Mouse (Mus musculus) heart, embryonic 12.5 days (tissue): ENCODE results near the gene Sec14l3. TPM values are rescaled to one million over a fixed set of nuclear protein-coding genes. Genes with fewer than 3 reads are reported as not detected.

ENCODE experiments used
- ATAC-seq: fragments of 200-750 bp; cut with Nextera tagmentation; 2 replicates; pipeline ENCODE4 v1.8.0; 2017; ENCODE audit warnings: moderate TSS enrichment, moderate library complexity; ENCODE audit not compliant: insufficient number of reproducible peaks, low FRiP score
- H3K27ac ChIP-seq: fragments of 300-500 bp; sonication (generic); 2 replicates; pipeline ENCODE4 v1.5.1; 2016; ENCODE audit warnings: mild to moderate bottlenecking, moderate library complexity; ENCODE audit not compliant: poor library complexity, severe bottlenecking
- H3K27me3 ChIP-seq: fragments of 300-500 bp; sonication (generic); replicated peaks from 2 replicates; pipeline ENCODE4 v1.6.1; 2016; ENCODE audit warnings: mild to moderate bottlenecking, moderate library complexity
- H3K36me3 ChIP-seq: fragments of 300-500 bp; sonication (generic); 2 replicates; pipeline ENCODE4 v1.6.1; 2016; ENCODE audit warnings: mild to moderate bottlenecking, moderate library complexity
- H3K4me1 ChIP-seq: fragments of 300-500 bp; sonication (generic); replicated peaks from 2 replicates; pipeline ENCODE4 v1.6.1; 2016; ENCODE audit warnings: mild to moderate bottlenecking
- H3K4me2 ChIP-seq: fragments of 300-500 bp; sonication (generic); 2 replicates; pipeline ENCODE4 v1.6.1; 2016; ENCODE audit warnings: mild to moderate bottlenecking, moderate library complexity
- H3K4me3 ChIP-seq: fragments of 300-500 bp; sonication (generic); 2 replicates; pipeline ENCODE4 v1.5.1; 2016; ENCODE audit warnings: mild to moderate bottlenecking
- H3K9ac ChIP-seq: fragments of 300-500 bp; sonication (generic); 2 replicates; pipeline ENCODE4 v1.6.1; 2016; ENCODE audit warnings: mild to moderate bottlenecking, moderate library complexity
- H3K9me3 ChIP-seq: fragments of 300-500 bp; sonication (generic); replicated peaks from 2 replicates; pipeline ENCODE4 v1.6.1; 2016; ENCODE audit warnings: mild to moderate bottlenecking, moderate library complexity
- WGBS: fragments of 180-500 bp; shearing (Covaris S2); methylation state at CpG from one replicate; pipeline ENCODE4 v1.1.7; 2016; 5-methylcytosine and 5-hydroxymethylcytosine counted together
- polyA plus RNA-seq: library from polyadenylated mRNA; unstranded; fragments of >200 nt; fragmentation: Nextera tagmentation; extraction: Ambion mirVana; gene quantifications from 2 replicates; pipeline ENCODE4 v1.2.1, GENCODE M21; 2016

Sec14l3 gene
- polyA plus RNA-seq, 1 experiment from 2014 or later = not detected

DNA sequence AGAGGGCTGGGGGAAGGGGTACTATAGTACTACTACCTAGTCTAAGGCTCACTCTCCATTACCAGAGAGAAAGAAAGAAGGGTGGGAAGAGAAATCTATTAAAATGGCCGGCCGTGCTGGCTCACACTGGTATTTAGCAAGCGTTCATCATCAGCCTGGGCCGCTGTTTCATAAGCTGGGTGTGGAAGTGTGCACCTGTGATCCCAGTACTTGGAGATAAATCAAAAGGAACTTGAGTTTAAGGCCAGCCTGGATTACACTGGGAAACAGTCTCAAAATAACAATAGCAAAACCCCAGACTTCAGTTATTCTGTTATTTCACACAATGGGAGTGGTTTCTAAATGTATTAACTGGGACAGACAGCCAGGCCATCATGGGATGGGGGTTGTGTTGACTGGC lies 2.1 kb upstream of the Sec14l3 start:
- Histone ChIP-seq H3K4me1 (no peaks in the 10 kb centered on the region), H3K4me3 (no peak overlapping the region), H3K36me3 (no peaks in the 10 kb centered on the region), H3K27ac (no peak overlapping the region), H3K9me3 (no peaks in the 10 kb centered on the region), H3K27me3 (peaks cover 13% of the 10 kb centered on the region; the same call in 1 of the 2 replicates), H3K4me2 (no peak overlapping the region), H3K9ac (no peak overlapping the region)
- ATAC-seq = no peak
- WGBS = 84% methylated on average over 4 of the region's 4 CpGs

DNA sequence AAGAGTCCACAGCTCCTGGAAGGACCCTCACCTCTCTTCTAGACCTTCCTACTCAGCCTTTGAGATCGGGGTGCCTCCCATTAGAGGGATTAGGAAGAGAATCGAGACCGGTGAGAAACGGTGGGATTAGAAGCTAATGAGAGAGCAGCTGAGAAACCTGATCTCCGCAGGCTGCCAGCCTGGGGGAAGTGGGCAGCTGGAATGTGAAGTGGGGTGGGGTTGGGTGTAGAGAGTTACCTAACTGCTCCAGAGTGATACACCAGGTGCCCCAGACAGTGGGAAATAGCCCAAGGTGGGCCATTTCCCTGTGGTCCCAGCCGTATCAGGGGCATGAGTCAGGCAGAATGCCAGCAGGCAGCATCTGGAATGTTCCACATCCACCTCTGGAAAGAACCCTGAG lies 1.7 kb upstream of the Sec14l3 start:
- H3K4me3 ChIP-seq = no peak overlapping the region

DNA sequence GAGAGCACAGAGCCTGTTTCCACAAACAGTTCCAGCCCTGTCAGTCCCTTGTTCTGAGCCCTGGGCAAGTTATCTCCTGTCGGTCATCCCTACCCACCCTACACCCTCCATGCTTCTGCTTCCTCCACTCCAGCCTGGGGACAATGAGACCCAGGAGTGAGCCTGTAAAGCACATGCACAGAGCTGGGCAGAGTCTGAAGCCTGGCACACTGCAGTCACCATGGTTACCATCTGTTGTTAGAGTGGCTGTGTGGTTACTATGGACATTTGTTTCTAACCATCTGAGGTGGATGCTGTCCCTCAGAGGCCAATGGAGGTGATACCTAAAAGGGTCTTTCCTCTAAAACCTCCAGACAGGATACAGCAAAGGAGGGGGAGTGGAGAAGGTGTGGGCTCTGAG lies 5.0 kb downstream of the Sec14l3 start:
- Histone ChIP-seq H3K36me3 (no peaks in the 10 kb centered on the region), H3K4me2 (no peak overlapping the region), H3K4me3 (no peak overlapping the region), H3K9ac (no peak overlapping the region), H3K27me3 (peaks cover 5% of the 10 kb centered on the region; the same call in 1 of the 2 replicates), H3K27ac (no peak overlapping the region), H3K4me1 (no peaks in the 10 kb centered on the region), H3K9me3 (no peaks in the 10 kb centered on the region)
- no peak for ATAC-seq
- 56% methylated on average over 1 of the region's 1 CpGs for WGBS

More for the DNA sequence above, 1.7 kb upstream of the Sec14l3 start:
- Histone ChIP-seq H3K9me3 (no peaks in the 10 kb centered on the region), H3K9ac (no peak overlapping the region), H3K27ac (no peak overlapping the region), H3K27me3 (peaks cover 13% of the 10 kb centered on the region; the same call in 1 of the 2 replicates), H3K4me2 (no peak overlapping the region), H3K36me3 (no peaks in the 10 kb centered on the region), H3K4me1 (no peaks in the 10 kb centered on the region)
- ATAC-seq = no peak
- 49% methylated on average over 6 of the region's 6 CpGs for WGBS

DNA sequence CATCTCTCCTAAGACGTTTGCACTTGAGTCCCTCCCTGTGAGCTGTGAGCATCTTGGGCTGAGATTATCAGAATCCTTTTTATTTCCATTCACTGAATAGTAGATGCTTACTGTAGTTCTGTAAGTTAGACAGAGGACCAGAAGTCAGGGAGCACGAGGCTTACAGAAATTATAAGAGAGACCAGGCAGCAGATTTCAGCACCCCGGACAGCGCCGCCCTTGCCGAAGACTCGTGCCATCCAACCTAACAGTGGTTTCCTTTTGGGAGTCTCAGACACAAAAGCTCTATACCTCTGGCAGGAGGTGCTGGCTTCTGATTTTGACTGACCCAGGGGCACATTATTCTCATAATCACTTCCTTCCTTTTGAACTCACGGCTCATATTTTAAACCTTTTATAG lies 12.0 kb downstream of the Sec14l3 start:
- Histone ChIP-seq H3K4me3 (no peak overlapping the region), H3K4me2 (no peak overlapping the region), H3K9ac (no peak overlapping the region), H3K27ac (no peak overlapping the region), H3K4me1 (no peaks in the 10 kb centered on the region), H3K27me3 (0 out of 2 replicates have a peak, but pooled peaks cover 4% of the 10 kb centered on the region), H3K9me3 (no peaks in the 10 kb centered on the region), H3K36me3 (no peaks in the 10 kb centered on the region)
- ATAC-seq = no peak
- 13% methylated on average over 8 of the region's 8 CpGs for WGBS

DNA sequence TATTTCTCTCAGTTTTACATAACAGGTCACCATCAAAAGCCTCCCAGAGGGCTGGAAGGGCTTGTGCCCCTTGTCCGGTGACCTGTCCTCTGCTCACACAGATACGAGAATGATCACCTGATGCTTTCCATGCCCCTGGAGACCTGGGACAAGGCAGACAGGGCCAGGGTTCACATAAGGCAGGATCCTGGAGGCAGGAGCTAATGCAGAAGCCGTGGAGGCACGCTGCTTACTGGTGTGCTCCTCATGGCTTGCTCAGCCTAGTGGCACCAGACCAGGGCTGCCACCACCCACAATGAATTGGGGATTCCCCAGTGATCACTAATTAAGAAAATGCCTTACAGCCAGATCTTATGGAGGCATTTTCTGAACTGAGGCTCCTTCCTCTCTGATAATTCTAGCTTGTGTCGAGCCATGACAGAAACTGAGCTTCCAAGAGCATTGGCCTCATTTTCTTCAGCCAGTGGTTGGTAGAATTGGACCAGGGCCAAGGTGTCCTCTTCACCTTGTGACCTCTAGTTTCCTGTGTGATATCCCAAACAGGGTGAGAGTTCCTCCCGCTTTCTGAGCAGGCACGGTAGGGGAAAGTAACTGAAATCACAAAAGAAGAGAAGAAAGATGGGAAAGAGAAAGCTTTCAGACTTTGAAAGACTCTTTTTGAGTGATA lies 13.8 kb downstream of the Sec14l3 start:
- Histone ChIP-seq H3K27ac (no peak overlapping the region), H3K9me3 (no peaks in the 10 kb centered on the region), H3K9ac (no peak overlapping the region), H3K4me2 (no peak overlapping the region), H3K27me3 (0 out of 2 replicates have a peak, but pooled peaks cover 4% of the 10 kb centered on the region), H3K4me1 (no peaks in the 10 kb centered on the region), H3K4me3 (no peak overlapping the region), H3K36me3 (no peaks in the 10 kb centered on the region)
- WGBS = 68% methylated on average over 7 of the region's 7 CpGs
- ATAC-seq = no peak

DNA sequence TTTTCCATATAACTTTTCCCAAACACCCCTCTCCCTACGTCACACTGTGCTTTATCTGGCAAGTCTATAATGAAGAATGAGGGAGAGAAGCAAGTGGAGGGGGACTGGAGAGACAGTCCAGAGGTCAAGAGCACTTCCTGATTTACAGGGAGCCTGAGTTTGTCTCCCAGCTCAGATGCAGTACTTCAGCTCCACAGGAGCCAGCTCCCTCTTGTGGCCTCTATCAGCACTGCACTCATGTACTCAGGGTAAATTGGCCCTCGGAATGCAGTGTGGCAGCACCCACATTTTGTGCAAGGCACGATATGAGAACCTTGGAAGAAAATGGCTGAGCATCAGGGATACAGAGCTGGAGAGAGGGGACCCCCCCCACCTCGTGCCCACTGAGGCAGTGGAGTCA lies 15.6 kb downstream of the Sec14l3 start:
- H3K36me3 ChIP-seq = no peaks in the 10 kb centered on the region
- ATAC-seq = no peak
- WGBS = 14% methylated on average over 4 of the region's 4 CpGs
- no peak overlapping the region for H3K9ac ChIP-seq
- 0 out of 2 replicates have a peak, but pooled peaks cover 2% of the 10 kb centered on the region for H3K27me3 ChIP-seq
- no peak overlapping the region for H3K27ac ChIP-seq
- no peak overlapping the region for H3K4me2 ChIP-seq
- no peaks in the 10 kb centered on the region for H3K9me3 ChIP-seq
- H3K4me3 ChIP-seq = no peak overlapping the region
- H3K4me1 ChIP-seq = no peaks in the 10 kb centered on the region

DNA sequence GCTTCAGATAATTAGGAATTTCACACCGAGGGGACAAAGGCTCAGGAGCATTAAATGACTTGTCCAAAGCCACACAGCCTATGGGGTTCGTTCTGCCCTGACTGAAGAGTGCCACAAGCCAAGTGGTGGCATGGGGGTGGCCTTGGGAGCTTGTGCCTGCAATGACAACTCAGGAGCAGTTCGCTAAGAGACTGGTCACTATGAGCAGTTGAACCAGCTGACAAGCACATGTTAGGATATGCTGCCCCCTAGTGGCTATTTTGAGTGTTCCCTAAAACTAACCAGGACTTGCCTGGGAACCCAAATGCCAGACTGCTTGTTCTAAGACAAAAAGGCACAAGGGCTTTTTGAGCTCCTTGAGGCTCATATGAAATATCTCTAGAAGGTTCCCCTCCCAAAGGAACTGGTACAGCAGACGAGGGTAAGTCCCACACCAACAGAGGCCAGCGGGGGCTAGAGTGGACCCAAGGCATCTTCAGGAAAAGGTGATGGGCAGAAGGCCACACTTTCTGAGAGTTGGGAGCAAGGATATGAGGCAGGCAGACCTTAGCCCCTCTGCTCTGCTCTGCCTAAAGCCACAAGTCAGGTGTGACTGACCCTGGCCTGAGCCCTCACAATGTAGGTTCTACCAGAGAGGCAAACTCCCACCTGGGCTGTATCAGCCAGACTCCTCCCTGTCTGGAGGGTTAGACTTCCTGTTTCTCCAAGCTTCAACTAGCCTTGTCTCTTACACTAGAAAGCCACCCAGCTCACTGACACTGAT lies 18.9 kb downstream of the Sec14l3 start:
- Histone ChIP-seq H3K27me3 (no peaks in the 10 kb centered on the region), H3K36me3 (no peaks in the 10 kb centered on the region), H3K4me1 (no peaks in the 10 kb centered on the region), H3K9me3 (no peaks in the 10 kb centered on the region), H3K9ac (no peak overlapping the region), H3K4me3 (no peak overlapping the region), H3K4me2 (no peak overlapping the region), H3K27ac (no peak overlapping the region)
- no peak for ATAC-seq
- 27% methylated on average over 5 of the region's 5 CpGs for WGBS

DNA sequence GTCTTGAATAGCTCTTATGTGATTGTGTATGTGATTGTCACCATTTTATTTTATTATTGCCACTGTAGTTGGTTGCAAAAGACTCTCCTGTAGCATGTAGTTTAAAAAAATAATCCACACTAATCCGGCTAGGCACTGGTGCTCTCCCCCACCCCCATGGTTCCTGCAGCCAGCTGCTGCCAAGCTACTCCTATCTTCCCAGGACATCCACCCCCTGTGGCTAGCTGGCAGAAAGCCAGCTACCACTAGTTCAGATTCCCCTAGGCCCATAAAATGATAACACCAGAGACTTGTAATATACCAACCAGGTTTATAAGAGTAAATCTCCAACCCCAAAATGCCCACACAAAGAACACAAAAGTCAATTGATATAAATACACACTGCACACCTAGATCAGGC lies 21.6 kb downstream of the Sec14l3 start:
- peaks cover 7% of the 10 kb centered on the region for H3K36me3 ChIP-seq
- H3K4me3 ChIP-seq = no peak overlapping the region
- no peaks in the 10 kb centered on the region for H3K4me1 ChIP-seq
- WGBS = 45% methylated on average over 1 of the region's 1 CpGs
- no peak for ATAC-seq
- H3K27me3 ChIP-seq = no peaks in the 10 kb centered on the region
- H3K9ac ChIP-seq = no peak overlapping the region
- no peak overlapping the region for H3K27ac ChIP-seq
- peaks cover 7% of the 10 kb centered on the region for H3K9me3 ChIP-seq
- no peak overlapping the region for H3K4me2 ChIP-seq

DNA sequence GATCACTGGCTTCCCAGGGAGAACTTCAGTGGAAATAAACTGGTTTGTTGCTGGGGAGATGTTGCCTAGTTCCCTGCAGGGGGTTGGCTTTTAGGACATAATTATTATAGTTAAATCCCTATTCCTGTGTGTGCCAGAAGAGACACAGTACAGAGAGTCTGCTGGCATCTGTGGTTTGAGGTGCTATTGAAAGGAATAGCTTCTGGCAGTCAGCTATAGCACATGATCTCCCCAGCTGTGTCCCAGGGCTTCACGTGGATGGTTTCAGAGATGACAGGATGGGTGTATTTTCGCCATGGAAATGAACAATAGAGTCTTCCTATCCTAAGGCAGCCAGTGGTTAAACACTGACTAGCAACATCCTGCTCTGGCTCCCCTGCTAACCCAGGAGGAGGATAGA lies 22.6 kb downstream of the Sec14l3 start:
- H3K27me3 ChIP-seq = no peaks in the 10 kb centered on the region
- 69% methylated on average over 2 of the region's 2 CpGs for WGBS
- H3K36me3 ChIP-seq = peaks cover 17% of the 10 kb centered on the region
- H3K4me2 ChIP-seq = no peak overlapping the region
- H3K27ac ChIP-seq = no peak overlapping the region
- H3K4me3 ChIP-seq = no peak overlapping the region
- no peak overlapping the region for H3K9ac ChIP-seq
- no peak for ATAC-seq
- peaks cover 10% of the 10 kb centered on the region for H3K9me3 ChIP-seq
- no peaks in the 10 kb centered on the region for H3K4me1 ChIP-seq

DNA sequence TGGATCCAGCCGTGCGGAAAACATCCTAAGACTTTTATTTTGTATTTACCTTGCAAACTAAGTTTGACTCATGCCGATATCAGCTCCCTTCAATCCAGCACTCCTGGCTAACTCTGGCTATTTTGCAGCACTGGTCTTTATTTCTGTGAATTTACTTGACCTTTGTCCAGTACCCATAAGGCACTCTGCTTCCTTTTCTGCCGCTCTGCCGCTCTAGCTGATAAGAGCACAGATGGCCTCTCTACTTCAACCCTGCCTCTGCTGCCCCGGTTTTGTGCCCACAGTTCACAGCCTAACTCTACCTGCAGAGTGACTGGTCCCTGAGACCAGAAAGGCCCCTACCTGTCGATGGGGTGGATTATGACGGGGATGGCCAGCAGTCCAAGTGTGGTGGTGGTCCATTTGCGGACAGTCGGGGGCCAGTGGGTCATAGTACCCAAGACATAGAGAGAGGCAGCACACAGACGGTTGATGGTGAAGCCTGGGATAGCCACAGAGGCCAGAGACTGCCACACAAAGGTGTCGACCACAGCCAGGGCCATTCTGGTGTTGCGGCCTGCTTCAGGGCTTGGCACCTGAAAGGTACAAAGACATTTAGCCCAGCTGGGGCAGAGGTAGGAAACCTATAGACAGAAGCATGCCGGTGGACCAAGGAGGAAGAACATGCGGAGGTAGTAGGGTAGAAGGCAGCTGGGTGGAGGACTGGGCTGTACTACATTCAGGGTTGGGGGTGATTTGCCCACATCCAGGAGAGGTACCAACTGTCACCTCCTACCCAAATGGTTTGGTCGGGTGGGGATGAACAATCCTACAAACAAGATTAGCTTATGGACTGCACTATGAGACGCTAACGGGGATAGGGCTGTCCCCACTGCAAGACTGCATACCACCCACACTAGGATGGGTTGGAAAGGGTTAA lies 29.1 kb downstream of the Sec14l3 start:
- Histone ChIP-seq H3K27ac (no peak overlapping the region), H3K27me3 (no peaks in the 10 kb centered on the region), H3K4me1 (peaks cover 30% of the 10 kb centered on the region), H3K36me3 (peaks cover 25% of the 10 kb centered on the region), H3K9me3 (peaks cover 10% of the 10 kb centered on the region), H3K4me3 (peak overlapping the region; percentile 65), H3K9ac (no peak overlapping the region), H3K4me2 (peak overlapping the region; percentile 71)
- WGBS = 74% methylated on average over 18 of the region's 18 CpGs
- ATAC-seq = no peak
